Mouse (Mus musculus): ENCODE measurements around the gene Xpo4. TPM values are rescaled to one million over a fixed set of nuclear protein-coding genes. Genes with fewer than 3 reads are reported as not detected.

Xpo4 gene
- polyA plus RNA-seq (2012; fragmentation: generic; extraction: Trizol), result 1 to 10 TPM in 1 of 2 experiments, under 1 TPM in 1; 0.78 to 1.9 TPM

GRCm38 (mm10) chr14:57664822-57665627, at the start of gene Xpo4:
TSS of gene Xpo4 (minus strand) at chr14:57665430.

DNA sequence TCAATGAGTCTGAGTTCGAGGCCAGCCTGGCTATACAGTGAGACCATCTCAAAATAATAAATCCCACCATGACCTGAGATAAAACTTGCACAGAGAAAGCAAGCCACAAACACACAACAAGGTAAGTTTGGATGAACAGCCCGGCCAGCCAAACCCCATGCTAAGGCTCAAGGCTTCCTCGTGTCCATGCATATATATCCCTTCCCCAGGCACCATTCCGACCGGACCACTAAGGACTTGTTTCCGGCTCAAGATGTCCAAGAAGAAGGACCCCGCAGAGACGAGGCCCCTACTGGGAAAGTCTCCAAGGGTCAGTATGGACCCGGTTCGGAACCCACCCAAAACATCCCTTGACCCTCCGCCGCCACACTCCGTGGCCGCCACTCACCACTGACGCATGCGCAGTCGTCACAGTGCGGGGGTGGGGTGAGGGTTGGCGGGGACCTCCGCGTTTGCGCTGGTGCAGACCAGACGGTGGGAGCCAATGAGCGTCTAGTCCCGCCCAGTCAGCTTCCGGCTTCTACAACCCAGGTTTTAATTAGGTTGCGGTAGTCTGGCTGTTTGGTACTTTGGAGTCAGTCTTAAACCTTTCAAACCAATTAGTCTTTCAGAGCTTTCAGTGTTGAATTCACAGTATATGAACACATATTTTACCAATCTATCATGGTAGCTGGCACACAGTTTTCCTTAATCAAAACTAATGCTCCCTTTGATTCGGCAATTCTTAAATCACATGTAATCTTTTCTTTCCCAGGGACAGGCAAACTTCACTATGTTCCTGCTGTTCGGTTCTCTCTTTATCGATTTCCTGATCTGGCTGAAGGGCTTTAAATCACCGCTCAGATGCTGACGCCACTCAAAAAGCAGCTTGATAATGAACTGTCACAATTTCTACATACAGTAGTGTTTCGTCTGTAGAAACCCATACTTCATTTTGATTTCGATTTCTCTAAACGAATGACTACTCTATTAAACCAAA, 93.8 kb downstream of the Xpo4 start, which contains the start of gene Eef1akmt1:
TSS of gene Eef1akmt1 (minus strand) at position 458 of the 979 bp plus-strand sequence.

Other genes starting within 250 kb of the Xpo4 start
- gene Ift88, start 241.4 kb downstream of the Xpo4 start, polyA plus RNA-seq (2012; fragmentation: generic; extraction: Trizol), result 1 to 10 TPM in 1 of 2 experiments, under 1 TPM in 1; 0.15 to 4.5 TPM
- 1 to 10 TPM in 1 of 2 experiments, under 1 TPM in 1; 0.53 to 5.1 TPM for gene Il17d, start 140.7 kb downstream of the Xpo4 start, polyA plus RNA-seq (2012; fragmentation: generic; extraction: Trizol)
- 10 to 100 TPM; 72.1 to 77.6 TPM for gene Eef1akmt1, start 93.8 kb downstream of the Xpo4 start, polyA plus RNA-seq (2012; fragmentation: generic; extraction: Trizol)
- gene Gm49361, start 80.7 kb upstream of the Xpo4 start, polyA plus RNA-seq (2012; fragmentation: generic; extraction: Trizol), result not detected
- 1 to 10 TPM; 2.0 to 8.3 TPM for gene Lats2, start 93.0 kb upstream of the Xpo4 start, polyA plus RNA-seq (2012; fragmentation: generic; extraction: Trizol)
- 100 to 1,000 TPM in 1 of 2 experiments, 10 to 100 TPM in 1; 52.8 to 253 TPM for gene Sap18, start 132.8 kb upstream of the Xpo4 start, polyA plus RNA-seq (2012; fragmentation: generic; extraction: Trizol)
- 1 to 10 TPM; 2.0 to 8.0 TPM for gene Ska3, start 160.8 kb upstream of the Xpo4 start, polyA plus RNA-seq (2012; fragmentation: generic; extraction: Trizol)
- gene Mrpl57, start 160.8 kb upstream of the Xpo4 start, polyA plus RNA-seq (2012; fragmentation: generic; extraction: Trizol), result 100 to 1,000 TPM; 117 to 165 TPM
- gene Zdhhc20, start 224.8 kb upstream of the Xpo4 start, polyA plus RNA-seq (2012; fragmentation: generic; extraction: Trizol), result 1 to 10 TPM in 1 of 2 experiments, under 1 TPM in 1; 0.84 to 6.3 TPM